Mouse (Mus musculus): ENCODE data around the gene Hic2. TPM values are rescaled to one million over a fixed set of nuclear protein-coding genes. Genes with fewer than 3 reads are reported as not detected.

Hic2 gene
- total RNA-seq, 2 experiments from 2014 or later, result 6.6 TPM

Other genes starting within 250 kb of the Hic2 start
- 10 to 100 TPM; 78.5 to 91.2 TPM for gene Ypel1, start 163.9 kb upstream of the Hic2 start, total RNA-seq (2021)
- 10 to 100 TPM; 84.6 to 87.7 TPM for gene Ppil2, start 122.3 kb upstream of the Hic2 start, total RNA-seq (2021)
- 1 to 10 TPM; 2.6 to 3.6 TPM for gene 2610318N02Rik, start 108.4 kb upstream of the Hic2 start, total RNA-seq (2021)
- gene Sdf2l1, start 101.2 kb upstream of the Hic2 start, total RNA-seq (2021), result 10 to 100 TPM; 10.5 to 11.5 TPM
- gene Ydjc, start 89.0 kb upstream of the Hic2 start, total RNA-seq (2021), result 10 to 100 TPM; 49.7 to 52.4 TPM
- gene Ccdc116, start 86.3 kb upstream of the Hic2 start, total RNA-seq (2021), result 1 to 10 TPM; 7.7 to 8.7 TPM
- 100 to 1,000 TPM; 149 to 151 TPM for gene Ube2l3, start 30.9 kb upstream of the Hic2 start, total RNA-seq (2021)
- 1 to 10 TPM; 1.7 to 1.9 TPM for gene Rimbp3, start 25.0 kb upstream of the Hic2 start, total RNA-seq (2021)
- gene Tmem191c, start 42.5 kb downstream of the Hic2 start, total RNA-seq (2021), result 100 to 1,000 TPM; 121 to 123 TPM
- gene Serpind1, start 97.8 kb downstream of the Hic2 start, total RNA-seq (2021), result 1 to 10 TPM; 1.9 to 2.0 TPM
- gene Snap29, start 172.4 kb downstream of the Hic2 start, total RNA-seq (2021), result 10 to 100 TPM; 28.5 to 30.9 TPM
- 100 to 1,000 TPM; 198 to 199 TPM for gene Pi4ka, start 172.7 kb downstream of the Hic2 start, total RNA-seq (2021)
- 10 to 100 TPM; 28.0 to 28.3 TPM for gene Crkl, start 218.4 kb downstream of the Hic2 start, total RNA-seq (2021)

All from left cerebral cortex, postnatal 10 days (tissue).